Mouse (Mus musculus): ENCODE measurements around the gene Grk3. TPM values are rescaled to one million over a fixed set of nuclear protein-coding genes. Genes with fewer than 3 reads are reported as not detected.

Grk3 gene
- polyA plus RNA-seq, 1 experiment from 2014 or later, result 4.9 TPM

DNA sequence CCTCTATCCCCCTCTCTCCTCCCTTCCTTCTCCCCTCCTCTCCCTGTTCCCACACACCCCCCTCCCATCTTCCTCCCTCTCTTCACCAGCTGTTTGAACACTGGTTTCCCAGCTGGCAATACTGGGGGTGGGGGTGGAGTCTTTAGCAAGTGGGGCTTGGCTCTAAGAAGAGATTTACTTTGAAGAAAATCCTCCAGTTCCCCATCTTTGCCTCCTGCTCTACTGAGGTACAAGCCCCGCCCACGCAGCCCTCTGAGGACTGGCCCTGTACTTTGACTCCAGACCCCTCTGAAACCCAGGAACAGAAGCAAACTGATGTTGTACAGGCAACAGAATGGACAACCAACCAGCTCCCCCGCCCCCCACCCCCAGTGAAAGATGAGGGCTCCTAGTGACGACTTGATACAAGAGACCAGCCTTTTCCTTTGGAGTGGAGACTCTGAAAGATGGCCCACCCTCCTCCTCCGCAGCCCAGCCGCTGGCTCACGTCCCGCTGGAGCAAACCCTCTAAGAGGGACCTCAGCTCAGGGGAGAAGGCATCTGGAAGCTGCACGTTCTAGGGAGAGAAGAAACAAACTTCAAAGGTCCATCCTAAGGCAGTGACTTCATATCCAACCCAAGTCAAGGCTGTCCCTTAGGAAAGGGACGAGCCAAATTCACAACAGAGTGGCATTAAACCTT, 87.2 kb downstream of the Grk3 start:
- 32% methylated on average over 10 of the region's 10 CpGs for whole genome bisulfite sequencing
- no peaks in the 10 kb centered on the region for H3K27me3 ChIP-seq (ENCODE audit: control insufficient read depth, insufficient read depth, low read length)
- no peak for DNase-seq (ENCODE audit: low spot score)
- TF ChIP-seq CTCF (IDR thresholded peaks at IDR 0.05; ENCODE audit: low read depth) (no peak), EP300 (optimal IDR thresholded peaks at IDR 0.05) (no peak)
- H3K4me1 ChIP-seq (replicated peaks; ENCODE audit: control insufficient read depth, insufficient read depth), result no peaks in the 10 kb centered on the region
- H3K4me2 ChIP-seq (replicated peaks; ENCODE audit: low read depth), result no peak overlapping the region
- H3K27ac ChIP-seq (replicated peaks), result no peak overlapping the region
- no peak overlapping the region for H3K9ac ChIP-seq (ENCODE audit: low read length)
- ATAC-seq (ENCODE audit: low FRiP score, low TSS enrichment), result peak; percentile 34; the same call in 1 of the 2 replicates
- H3K4me3 ChIP-seq (ENCODE audit: low read depth, low read length), result no peak overlapping the region
- H3K36me3 ChIP-seq (ENCODE audit: control insufficient read depth, insufficient read depth, low read length), result peaks cover 2% of the 10 kb centered on the region
- no peaks in the 10 kb centered on the region for H3K9me3 ChIP-seq (ENCODE audit: control insufficient read depth, low read length)

DNA sequence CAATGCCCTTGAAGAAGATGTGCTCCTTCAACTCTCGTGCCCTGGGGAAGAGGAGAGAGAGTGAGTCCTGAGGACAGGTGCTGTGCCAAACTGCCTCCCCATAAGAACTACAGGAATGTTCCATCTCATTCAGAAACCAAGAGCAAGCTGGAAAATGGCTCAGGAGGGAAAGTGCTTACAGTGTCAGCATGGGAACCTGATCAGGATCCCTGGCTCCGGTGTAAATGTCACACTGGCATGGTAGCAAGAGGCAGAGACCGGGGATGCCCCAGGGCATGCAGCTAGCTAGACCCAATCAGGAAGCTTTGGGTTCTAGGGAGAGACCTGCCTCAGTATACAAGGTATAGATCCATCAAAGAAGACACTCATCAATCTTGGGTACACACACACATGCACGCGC, 90.2 kb downstream of the Grk3 start:
- TF ChIP-seq CTCF (IDR thresholded peaks at IDR 0.05; ENCODE audit: low read depth), result no peak
- TF ChIP-seq EP300 (optimal IDR thresholded peaks at IDR 0.05), result no peak
- peaks cover 2% of the 10 kb centered on the region for H3K36me3 ChIP-seq (ENCODE audit: control insufficient read depth, insufficient read depth, low read length)
- no peak overlapping the region for H3K4me2 ChIP-seq (replicated peaks; ENCODE audit: low read depth)
- ATAC-seq (ENCODE audit: low FRiP score, low TSS enrichment) (no peak), DNase-seq (ENCODE audit: low spot score) (no peak)
- H3K27me3 ChIP-seq (ENCODE audit: control insufficient read depth, insufficient read depth, low read length), result no peaks in the 10 kb centered on the region
- H3K27ac ChIP-seq (replicated peaks), result no peak overlapping the region
- H3K9ac ChIP-seq (ENCODE audit: low read length), result no peak overlapping the region
- H3K4me1 ChIP-seq (replicated peaks; ENCODE audit: control insufficient read depth, insufficient read depth), result no peaks in the 10 kb centered on the region
- 95% methylated on average over 5 of the region's 5 CpGs for WGBS
- H3K4me3 ChIP-seq (ENCODE audit: low read depth, low read length), result no peak overlapping the region
- no peaks in the 10 kb centered on the region for H3K9me3 ChIP-seq (ENCODE audit: control insufficient read depth, low read length)

DNA sequence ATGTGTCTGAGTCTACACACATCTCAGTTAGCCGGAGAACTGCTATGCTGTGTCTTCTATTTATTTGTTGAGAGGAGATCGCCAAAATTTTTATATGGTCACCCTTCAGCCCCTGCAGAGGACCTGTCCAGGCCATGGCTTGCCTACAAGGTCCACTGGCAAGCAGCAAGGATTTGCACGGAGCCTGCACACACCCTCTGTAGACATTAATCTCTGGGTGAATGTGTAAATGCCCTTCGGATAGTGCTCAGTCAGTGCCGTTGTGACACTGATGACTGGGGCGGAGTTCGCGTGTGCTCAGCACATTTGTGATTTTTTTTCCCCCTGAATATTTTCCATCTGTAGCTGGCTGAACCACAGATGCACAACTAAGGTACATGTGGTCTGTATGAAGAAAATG, 90.8 kb downstream of the Grk3 start:
- ATAC-seq (ENCODE audit: low FRiP score, low TSS enrichment), result no peak
- no peaks in the 10 kb centered on the region for H3K27me3 ChIP-seq (ENCODE audit: control insufficient read depth, insufficient read depth, low read length)
- no peak for TF ChIP-seq CTCF (IDR thresholded peaks at IDR 0.05; ENCODE audit: low read depth)
- no peak for TF ChIP-seq EP300 (optimal IDR thresholded peaks at IDR 0.05)
- no peak overlapping the region for H3K9ac ChIP-seq (ENCODE audit: low read length)
- DNase-seq (ENCODE audit: low spot score), result no peak
- no peaks in the 10 kb centered on the region for H3K4me1 ChIP-seq (replicated peaks; ENCODE audit: control insufficient read depth, insufficient read depth)
- H3K9me3 ChIP-seq (ENCODE audit: control insufficient read depth, low read length), result no peaks in the 10 kb centered on the region
- WGBS, result 70% methylated on average over 8 of the region's 8 CpGs
- peaks cover 2% of the 10 kb centered on the region for H3K36me3 ChIP-seq (ENCODE audit: control insufficient read depth, insufficient read depth, low read length)
- H3K27ac ChIP-seq (replicated peaks), result no peak overlapping the region
- no peak overlapping the region for H3K4me2 ChIP-seq (replicated peaks; ENCODE audit: low read depth)
- H3K4me3 ChIP-seq (ENCODE audit: low read depth, low read length), result no peak overlapping the region

DNA sequence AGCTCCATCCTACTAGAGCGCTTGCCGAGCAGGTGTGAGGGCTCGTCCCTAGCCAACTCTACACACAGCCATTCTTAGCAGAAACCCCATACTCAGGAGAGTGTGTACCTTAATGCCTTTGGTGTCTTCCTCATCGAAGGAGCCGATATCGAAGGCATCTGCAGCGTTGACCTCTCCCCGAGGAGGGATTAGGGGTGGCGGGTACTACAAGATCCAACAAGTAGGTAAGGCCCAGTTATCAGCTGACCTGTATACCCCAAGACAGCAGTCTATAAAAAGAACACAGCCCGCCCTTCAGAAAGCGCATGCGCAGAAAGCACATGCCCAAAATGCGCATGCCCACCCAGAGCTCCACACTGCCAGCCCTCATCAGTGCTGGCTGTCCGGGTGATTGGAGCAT, 91.8 kb downstream of the Grk3 start:
- no peak overlapping the region for H3K4me2 ChIP-seq (replicated peaks; ENCODE audit: low read depth)
- H3K9ac ChIP-seq (ENCODE audit: low read length), result no peak overlapping the region
- no peaks in the 10 kb centered on the region for H3K27me3 ChIP-seq (ENCODE audit: control insufficient read depth, insufficient read depth, low read length)
- H3K4me3 ChIP-seq (ENCODE audit: low read depth, low read length), result no peak overlapping the region
- ATAC-seq (ENCODE audit: low FRiP score, low TSS enrichment) (no peak), DNase-seq (ENCODE audit: low spot score) (no peak)
- H3K4me1 ChIP-seq (replicated peaks; ENCODE audit: control insufficient read depth, insufficient read depth), result no peaks in the 10 kb centered on the region
- peaks cover 2% of the 10 kb centered on the region; the same call in 1 of the 2 replicates for H3K36me3 ChIP-seq (ENCODE audit: control insufficient read depth, insufficient read depth, low read length)
- 94% methylated on average over 14 of the region's 14 CpGs for WGBS
- H3K9me3 ChIP-seq (ENCODE audit: control insufficient read depth, low read length), result no peaks in the 10 kb centered on the region
- H3K27ac ChIP-seq (replicated peaks), result no peak overlapping the region
- no peak for TF ChIP-seq CTCF (IDR thresholded peaks at IDR 0.05; ENCODE audit: low read depth)
- TF ChIP-seq EP300 (optimal IDR thresholded peaks at IDR 0.05), result no peak

DNA sequence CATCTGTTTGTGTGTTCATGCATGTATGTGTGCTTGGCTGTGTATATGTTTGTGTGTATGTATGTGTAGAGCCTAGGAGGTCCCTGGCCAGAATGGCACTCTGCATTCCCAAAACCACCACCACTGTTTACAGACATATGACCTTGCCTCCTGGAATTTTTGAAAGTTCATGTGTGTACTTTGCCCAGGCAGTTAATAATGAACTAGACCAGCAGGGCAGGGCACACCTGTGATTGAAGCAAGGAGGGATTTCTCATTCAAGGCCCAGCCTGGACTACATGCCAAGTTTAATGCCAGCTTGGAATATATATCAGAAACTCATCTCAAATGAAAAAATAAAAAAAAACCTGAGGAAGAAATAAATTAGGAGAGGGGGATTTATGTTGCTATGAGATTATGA, 93.7 kb downstream of the Grk3 start:
- no peak overlapping the region for H3K4me2 ChIP-seq (replicated peaks; ENCODE audit: low read depth)
- H3K36me3 ChIP-seq (ENCODE audit: control insufficient read depth, insufficient read depth, low read length), result no peaks in the 10 kb centered on the region
- H3K4me1 ChIP-seq (replicated peaks; ENCODE audit: control insufficient read depth, insufficient read depth), result no peaks in the 10 kb centered on the region
- no peak overlapping the region for H3K27ac ChIP-seq (replicated peaks)
- TF ChIP-seq EP300 (optimal IDR thresholded peaks at IDR 0.05), result no peak
- TF ChIP-seq CTCF (IDR thresholded peaks at IDR 0.05; ENCODE audit: low read depth), result no peak
- no peaks in the 10 kb centered on the region for H3K27me3 ChIP-seq (ENCODE audit: control insufficient read depth, insufficient read depth, low read length)
- no peak overlapping the region for H3K4me3 ChIP-seq (ENCODE audit: low read depth, low read length)
- no peak overlapping the region for H3K9ac ChIP-seq (ENCODE audit: low read length)
- ATAC-seq (ENCODE audit: low FRiP score, low TSS enrichment) (peak; percentile 30; the same call in 1 of the 2 replicates), DNase-seq (ENCODE audit: low spot score) (no peak)
- no peaks in the 10 kb centered on the region for H3K9me3 ChIP-seq (ENCODE audit: control insufficient read depth, low read length)

DNA sequence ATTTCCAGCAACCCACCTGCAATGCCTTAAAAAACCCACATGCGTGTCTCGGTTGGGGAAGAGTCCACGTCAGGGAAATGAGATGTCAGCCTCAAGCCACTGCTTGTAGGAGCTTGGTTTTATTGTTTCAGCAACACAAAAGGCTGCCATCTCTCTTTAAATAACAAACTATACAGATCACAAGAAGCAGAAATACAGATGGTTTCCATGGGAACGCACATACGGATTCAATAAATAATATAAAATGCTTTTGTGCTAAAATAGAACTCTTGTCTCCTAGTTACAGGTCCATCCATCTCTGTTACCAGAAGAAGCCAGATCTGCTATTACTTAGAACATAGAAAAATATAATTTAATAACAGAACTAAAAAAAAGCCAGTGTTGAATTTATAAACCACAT, 105.2 kb downstream of the Grk3 start:
- no peak overlapping the region for H3K27ac ChIP-seq (replicated peaks)
- H3K4me2 ChIP-seq (replicated peaks; ENCODE audit: low read depth), result no peak overlapping the region
- ATAC-seq (ENCODE audit: low FRiP score, low TSS enrichment), result no peak
- WGBS, result 82% methylated on average over 5 of the region's 5 CpGs
- TF ChIP-seq EP300 (optimal IDR thresholded peaks at IDR 0.05) (no peak), CTCF (IDR thresholded peaks at IDR 0.05; ENCODE audit: low read depth) (no peak)
- H3K9ac ChIP-seq (ENCODE audit: low read length), result no peak overlapping the region
- DNase-seq (ENCODE audit: low spot score), result no peak
- H3K27me3 ChIP-seq (ENCODE audit: control insufficient read depth, insufficient read depth, low read length), result no peaks in the 10 kb centered on the region
- no peaks in the 10 kb centered on the region for H3K9me3 ChIP-seq (ENCODE audit: control insufficient read depth, low read length)
- H3K4me1 ChIP-seq (replicated peaks; ENCODE audit: control insufficient read depth, insufficient read depth), result no peaks in the 10 kb centered on the region
- H3K4me3 ChIP-seq (ENCODE audit: low read depth, low read length), result no peak overlapping the region
- H3K36me3 ChIP-seq (ENCODE audit: control insufficient read depth, insufficient read depth, low read length), result no peaks in the 10 kb centered on the region
